Mouse (Mus musculus) heart, embryonic 11.5 days (tissue): ENCODE measurements around the gene Gm17657. TPM values are rescaled to one million over a fixed set of nuclear protein-coding genes. Genes with fewer than 3 reads are reported as not detected.

Experiments
- ATAC-seq: fragments of 200-750 bp; cut with Nextera tagmentation; replicated peaks from 2 replicates; pipeline ENCODE4 v1.8.0; 2017; ENCODE audit warnings: moderate library complexity; ENCODE audit not compliant: insufficient number of reproducible peaks, low FRiP score, low TSS enrichment
- H3K27ac ChIP-seq: fragments of 300-500 bp; sonication (generic); 2 replicates; pipeline ENCODE4 v1.5.1; 2014; ENCODE audit warnings: mild to moderate bottlenecking, low read depth, low read length
- H3K27me3 ChIP-seq: fragments of 300-500 bp; sonication (generic); 2 replicates; pipeline ENCODE4 v1.6.1; 2014; ENCODE audit warnings: mild to moderate bottlenecking, low read length, mixed read lengths; ENCODE audit not compliant: control insufficient read depth, insufficient read depth
- H3K36me3 ChIP-seq: fragments of 300-500 bp; sonication (generic); 2 replicates; pipeline ENCODE4 v1.6.1; 2014; ENCODE audit warnings: mild to moderate bottlenecking, low read length, moderate library complexity, mixed read lengths; ENCODE audit not compliant: control insufficient read depth, insufficient read depth
- H3K4me1 ChIP-seq: fragments of 300-500 bp; sonication (generic); 2 replicates; pipeline ENCODE4 v1.6.1; 2014; ENCODE audit warnings: low read length; ENCODE audit not compliant: control insufficient read depth, insufficient read depth
- H3K4me2 ChIP-seq: fragments of 300-500 bp; sonication (generic); 2 replicates; pipeline ENCODE4 v1.6.1; 2014; ENCODE audit warnings: mild to moderate bottlenecking, moderate library complexity
- H3K4me3 ChIP-seq: fragments of 300-500 bp; sonication (generic); 2 replicates; pipeline ENCODE4 v1.5.1; 2014; ENCODE audit warnings: low read depth, low read length
- H3K9ac ChIP-seq: fragments of 300-500 bp; sonication (generic); 2 replicates; pipeline ENCODE4 v1.6.1; 2014; ENCODE audit warnings: mild to moderate bottlenecking, low read depth, low read length, moderate library complexity
- H3K9me3 ChIP-seq: fragments of 300-500 bp; sonication (generic); replicated peaks from 2 replicates; pipeline ENCODE4 v1.6.1; 2016; ENCODE audit warnings: low read length; ENCODE audit not compliant: control insufficient read depth
- WGBS: fragments of 180-500 bp; shearing (Covaris S2); extraction: QIAGEN DNeasy Blood & Tissue Kit; methylation state at CpG from one replicate; pipeline ENCODE4 v1.1.7; 2014; ENCODE audit not compliant: insufficient replicate concordance; 5-methylcytosine and 5-hydroxymethylcytosine counted together
- polyA plus RNA-seq: library from polyadenylated mRNA; unstranded; fragments of >200 nt; fragmentation: Nextera tagmentation; extraction: Ambion mirVana; gene quantifications from 2 replicates; pipeline ENCODE4 v1.2.1, GENCODE M21; 2014

Gm17657 gene
- polyA plus RNA-seq, 1 experiment from 2014 or later: not detected

- Histone ChIP-seq H3K4me2 (no peak overlapping the region), H3K27ac (no peak overlapping the region), H3K9me3 (no peaks in the 10 kb centered on the region), H3K4me1 (no peaks in the 10 kb centered on the region), H3K4me3 (no peak overlapping the region), H3K9ac (no peak overlapping the region), H3K36me3 (no peaks in the 10 kb centered on the region), H3K27me3 (no peaks in the 10 kb centered on the region)
- 57% methylated on average over 14 of the region's 14 CpGs for WGBS
- ATAC-seq: no peak
These were observed 8.0 kb downstream of the Gm17657 start for GRCm38 (mm10) chr17:29541419-29541818.

GRCm38 (mm10) chr17:29540426-29540825, 9.0 kb downstream of the Gm17657 start:
- no peak overlapping the region for H3K4me3 ChIP-seq
- no peak overlapping the region for H3K9ac ChIP-seq
- no peaks in the 10 kb centered on the region for H3K36me3 ChIP-seq
- no peak overlapping the region for H3K27ac ChIP-seq
- no peaks in the 10 kb centered on the region for H3K27me3 ChIP-seq
- ATAC-seq: no peak
- WGBS: 82% methylated on average over 8 of the region's 8 CpGs
- no peak overlapping the region for H3K4me2 ChIP-seq
- H3K9me3 ChIP-seq: 0 out of 2 replicates have a peak, but pooled peaks cover 3% of the 10 kb centered on the region
- H3K4me1 ChIP-seq: no peaks in the 10 kb centered on the region

DNA sequence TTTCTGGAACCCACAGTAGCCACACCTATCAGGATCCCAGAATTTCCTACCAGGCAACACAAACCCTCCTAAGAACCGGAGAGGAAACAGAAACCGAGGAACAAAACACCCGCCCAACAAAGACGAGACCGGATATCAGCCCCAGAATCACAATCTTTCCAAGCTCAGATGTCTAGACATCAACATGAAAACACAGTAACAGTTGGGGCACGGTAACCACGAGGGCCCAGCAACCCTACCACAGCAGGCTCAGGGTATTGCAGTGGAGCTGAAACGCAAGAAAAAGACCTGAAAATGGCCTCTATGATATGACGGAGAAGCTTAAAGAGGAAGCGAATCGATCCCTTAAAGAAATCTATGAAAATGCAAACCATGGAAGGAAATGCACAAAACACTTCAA, 15.6 kb downstream of the Gm17657 start:
- Histone ChIP-seq H3K4me3 (no peak overlapping the region), H3K4me1 (no peaks in the 10 kb centered on the region), H3K27me3 (no peaks in the 10 kb centered on the region), H3K9me3 (0 out of 2 replicates have a peak, but pooled peaks cover 3% of the 10 kb centered on the region), H3K36me3 (no peaks in the 10 kb centered on the region), H3K27ac (no peak overlapping the region), H3K4me2 (no peak overlapping the region), H3K9ac (no peak overlapping the region)
- no peak for ATAC-seq
- WGBS: 82% methylated on average over 11 of the region's 11 CpGs

DNA sequence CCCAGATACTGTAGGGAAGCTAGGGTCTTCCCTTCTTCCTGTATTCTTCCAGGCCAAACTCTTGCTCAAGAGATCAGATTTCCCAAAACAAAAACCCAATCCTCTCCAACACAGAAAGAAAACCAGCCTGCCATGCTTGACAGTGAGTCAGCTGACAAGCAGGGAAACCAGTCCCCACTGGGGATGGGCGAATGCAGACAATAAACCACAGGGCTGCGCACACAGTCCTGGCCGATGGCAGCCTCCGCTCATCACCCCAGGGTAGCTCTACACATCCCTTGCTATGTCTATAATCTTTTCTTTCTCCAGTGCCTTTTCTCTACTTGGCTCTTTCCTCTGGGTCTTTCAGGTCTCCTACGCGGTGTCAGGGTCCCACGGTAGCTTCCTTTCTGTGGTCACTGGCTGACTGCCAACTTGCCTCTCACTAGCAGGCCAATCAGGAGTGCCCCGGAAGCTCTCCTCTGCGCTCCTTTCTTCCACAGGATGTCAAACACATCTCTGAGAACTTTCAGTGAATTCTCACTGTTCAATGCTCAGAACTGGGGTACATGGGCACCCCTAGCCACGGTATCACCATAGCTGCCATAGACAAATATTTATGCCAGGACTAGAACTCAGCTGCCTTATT, 17.6 kb downstream of the Gm17657 start:
- Histone ChIP-seq H3K27ac (no peak overlapping the region), H3K27me3 (no peaks in the 10 kb centered on the region), H3K9ac (no peak overlapping the region), H3K4me1 (no peaks in the 10 kb centered on the region), H3K9me3 (0 out of 2 replicates have a peak, but pooled peaks cover 3% of the 10 kb centered on the region), H3K4me3 (no peak overlapping the region), H3K4me2 (no peak overlapping the region), H3K36me3 (no peaks in the 10 kb centered on the region)
- no peak for ATAC-seq
- WGBS: 64% methylated on average over 10 of the region's 10 CpGs

GRCm38 (mm10) chr17:29531278-29531677, 18.2 kb downstream of the Gm17657 start:
- H3K27me3 ChIP-seq: no peaks in the 10 kb centered on the region
- H3K4me1 ChIP-seq: no peaks in the 10 kb centered on the region
- no peak overlapping the region for H3K27ac ChIP-seq
- no peak overlapping the region for H3K4me2 ChIP-seq
- no peak overlapping the region for H3K4me3 ChIP-seq
- no peak overlapping the region for H3K9ac ChIP-seq
- 68% methylated on average over 9 of the region's 9 CpGs for WGBS
- no peak for ATAC-seq
- 0 out of 2 replicates have a peak, but pooled peaks cover 3% of the 10 kb centered on the region for H3K9me3 ChIP-seq
- no peaks in the 10 kb centered on the region for H3K36me3 ChIP-seq

- no peak for ATAC-seq
- no peak overlapping the region for H3K4me2 ChIP-seq
- no peaks in the 10 kb centered on the region for H3K4me1 ChIP-seq
- H3K9ac ChIP-seq: no peak overlapping the region
- H3K36me3 ChIP-seq: no peaks in the 10 kb centered on the region
- H3K9me3 ChIP-seq: 0 out of 2 replicates have a peak, but pooled peaks cover under 1% of the 10 kb centered on the region
- 72% methylated on average over 6 of the region's 6 CpGs for WGBS
- no peak overlapping the region for H3K27ac ChIP-seq
- H3K27me3 ChIP-seq: no peaks in the 10 kb centered on the region
- no peak overlapping the region for H3K4me3 ChIP-seq
These were observed 18.9 kb downstream of the Gm17657 start for GRCm38 (mm10) chr17:29530508-29530907.

GRCm38 (mm10) chr17:29528568-29529187, 20.8 kb downstream of the Gm17657 start:
- WGBS: 84% methylated on average over 8 of the region's 8 CpGs
- Histone ChIP-seq H3K9ac (no peak overlapping the region), H3K27ac (no peak overlapping the region), H3K4me1 (no peaks in the 10 kb centered on the region), H3K4me2 (no peak overlapping the region), H3K27me3 (no peaks in the 10 kb centered on the region), H3K9me3 (no peaks in the 10 kb centered on the region), H3K36me3 (no peaks in the 10 kb centered on the region), H3K4me3 (no peak overlapping the region)
- ATAC-seq: no peak

DNA sequence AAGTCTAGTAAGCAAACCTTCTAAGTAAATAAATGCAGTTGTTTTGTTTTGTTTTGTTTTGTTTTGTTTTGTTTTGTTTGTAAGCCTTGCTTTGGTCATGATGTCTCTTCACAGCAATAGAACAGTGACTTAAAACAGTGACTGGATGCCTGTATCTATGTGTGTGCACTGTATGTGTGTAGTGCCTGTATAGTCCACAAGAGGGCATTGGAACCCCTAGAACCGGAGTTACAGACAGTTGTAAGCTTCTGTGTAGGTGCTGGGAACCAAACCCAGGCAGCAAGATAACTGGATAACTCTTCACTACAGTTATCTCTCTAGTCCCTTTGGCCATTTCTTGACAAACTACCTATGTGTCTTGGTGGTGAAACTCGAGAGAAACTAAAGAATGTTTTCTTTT, 23.8 kb downstream of the Gm17657 start:
- Histone ChIP-seq H3K36me3 (no peaks in the 10 kb centered on the region), H3K9me3 (no peaks in the 10 kb centered on the region), H3K4me2 (no peak overlapping the region), H3K27me3 (no peaks in the 10 kb centered on the region), H3K9ac (no peak overlapping the region), H3K27ac (no peak overlapping the region), H3K4me1 (no peaks in the 10 kb centered on the region), H3K4me3 (no peak overlapping the region)
- 68% methylated on average over 2 of the region's 2 CpGs for WGBS
- ATAC-seq: no peak

DNA sequence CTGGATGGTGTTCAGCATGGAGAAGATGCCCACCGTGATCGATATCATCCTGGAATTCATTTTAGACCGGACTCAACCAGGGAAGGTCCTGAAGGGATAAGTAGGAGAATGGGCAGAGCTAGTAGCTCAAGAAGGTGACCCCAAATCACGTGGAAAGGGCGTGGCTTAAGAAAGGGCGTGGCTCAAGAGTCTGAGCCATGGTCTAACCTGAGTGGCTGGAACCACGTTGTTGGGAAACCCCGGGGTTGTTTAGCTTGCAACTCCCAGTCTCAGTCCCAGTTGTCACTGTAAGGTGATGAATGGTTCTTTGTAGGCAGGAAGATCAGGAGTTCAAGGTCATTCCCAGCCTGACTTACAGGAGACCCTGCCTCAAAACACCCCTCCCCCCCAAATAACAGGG, 29.7 kb downstream of the Gm17657 start:
- WGBS: 66% methylated on average over 8 of the region's 8 CpGs
- H3K27ac ChIP-seq: no peak overlapping the region
- no peak overlapping the region for H3K9ac ChIP-seq
- no peak overlapping the region for H3K4me2 ChIP-seq
- H3K27me3 ChIP-seq: no peaks in the 10 kb centered on the region
- H3K9me3 ChIP-seq: no peaks in the 10 kb centered on the region
- no peaks in the 10 kb centered on the region for H3K36me3 ChIP-seq
- H3K4me3 ChIP-seq: no peak overlapping the region
- ATAC-seq: 0 out of 2 replicates have a peak, but pooled peaks have one; percentile 18
- no peaks in the 10 kb centered on the region for H3K4me1 ChIP-seq
